Mouse (Mus musculus) heart, embryonic 16.5 days (tissue): Measurements from ENCODE around the gene Tirap. TPM values are rescaled to one million over a fixed set of nuclear protein-coding genes. Genes with fewer than 3 reads are reported as not detected.

Experiments used
- ATAC-seq: fragments of 200-750 bp; cut with Nextera tagmentation; replicated peaks from 2 replicates; pipeline ENCODE4 v1.8.0; 2017; ENCODE audit warnings: moderate number of reproducible peaks; ENCODE audit not compliant: insufficient read depth, low FRiP score; ENCODE audit errors: extremely low read depth
- H3K27ac ChIP-seq: fragments of 300-500 bp; sonication (generic); 2 replicates; pipeline ENCODE4 v1.5.1; 2014; ENCODE audit warnings: mild to moderate bottlenecking, low read length, control low read depth, moderate library complexity
- H3K27me3 ChIP-seq: fragments of 300-500 bp; sonication (generic); 2 replicates; pipeline ENCODE4 v1.6.1; 2014; ENCODE audit warnings: low read length, mixed read lengths; ENCODE audit not compliant: control insufficient read depth, insufficient read depth
- H3K36me3 ChIP-seq: fragments of 300-500 bp; sonication (generic); 2 replicates; pipeline ENCODE4 v1.6.1; 2014; ENCODE audit not compliant: control insufficient read depth, insufficient read depth
- H3K4me1 ChIP-seq: fragments of 300-500 bp; sonication (generic); 2 replicates; pipeline ENCODE4 v1.6.1; 2014; ENCODE audit warnings: low read length, mixed read lengths; ENCODE audit not compliant: control insufficient read depth, insufficient read depth
- H3K4me2 ChIP-seq: fragments of 300-500 bp; sonication (generic); 2 replicates; pipeline ENCODE4 v1.6.1; 2014; ENCODE audit warnings: low read depth, mild to moderate bottlenecking, control low read depth, low read length
- H3K4me3 ChIP-seq: fragments of 300-500 bp; sonication (generic); 2 replicates; pipeline ENCODE4 v1.5.1; 2014; ENCODE audit warnings: mild to moderate bottlenecking, control low read depth, low read length
- H3K9ac ChIP-seq: fragments of 300-500 bp; sonication (generic); 2 replicates; pipeline ENCODE4 v1.6.1; 2014; ENCODE audit warnings: low read length, control low read depth
- H3K9me3 ChIP-seq: fragments of 300-500 bp; sonication (generic); replicated peaks from 2 replicates; pipeline ENCODE4 v1.6.1; 2016; ENCODE audit warnings: low read length; ENCODE audit not compliant: control insufficient read depth
- WGBS: fragments of 180-500 bp; shearing (Covaris S2); extraction: QIAGEN DNeasy Blood & Tissue Kit; methylation state at CpG from one replicate; pipeline ENCODE4 v1.1.7; 2014; 5-methylcytosine and 5-hydroxymethylcytosine counted together
- polyA plus RNA-seq: library from polyadenylated mRNA; unstranded; fragments of >200 nt; fragmentation: Nextera tagmentation; extraction: Ambion mirVana; gene quantifications from 2 replicates; pipeline ENCODE4 v1.2.1, GENCODE M21; 2015

Gene Tirap
- polyA plus RNA-seq, 1 experiment from 2014 or later, result 8.4 TPM

DNA sequence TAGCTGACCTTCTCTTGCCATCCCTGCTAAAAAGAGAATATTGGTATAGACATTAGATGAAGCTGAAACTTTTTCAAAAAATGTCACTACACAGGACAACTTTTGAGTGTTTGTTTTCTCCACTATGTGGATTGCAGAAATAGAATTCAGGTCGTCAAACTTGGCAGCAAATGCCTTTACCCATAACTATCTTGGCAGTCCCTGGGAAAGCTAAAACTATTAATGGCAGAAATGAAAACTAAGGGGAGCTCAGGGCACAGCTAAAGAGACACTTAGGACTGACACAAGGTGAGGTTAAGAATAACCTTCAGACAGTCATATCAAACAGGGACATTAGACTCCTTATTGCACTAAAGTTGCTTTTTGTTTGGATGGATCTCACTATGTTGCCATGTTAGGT is 17.9 kb upstream of the Tirap start:
- 45% methylated on average over 1 of the region's 1 CpGs for WGBS
- Histone ChIP-seq H3K9ac (no peak overlapping the region), H3K36me3 (peaks cover 49% of the 10 kb centered on the region)

DNA sequence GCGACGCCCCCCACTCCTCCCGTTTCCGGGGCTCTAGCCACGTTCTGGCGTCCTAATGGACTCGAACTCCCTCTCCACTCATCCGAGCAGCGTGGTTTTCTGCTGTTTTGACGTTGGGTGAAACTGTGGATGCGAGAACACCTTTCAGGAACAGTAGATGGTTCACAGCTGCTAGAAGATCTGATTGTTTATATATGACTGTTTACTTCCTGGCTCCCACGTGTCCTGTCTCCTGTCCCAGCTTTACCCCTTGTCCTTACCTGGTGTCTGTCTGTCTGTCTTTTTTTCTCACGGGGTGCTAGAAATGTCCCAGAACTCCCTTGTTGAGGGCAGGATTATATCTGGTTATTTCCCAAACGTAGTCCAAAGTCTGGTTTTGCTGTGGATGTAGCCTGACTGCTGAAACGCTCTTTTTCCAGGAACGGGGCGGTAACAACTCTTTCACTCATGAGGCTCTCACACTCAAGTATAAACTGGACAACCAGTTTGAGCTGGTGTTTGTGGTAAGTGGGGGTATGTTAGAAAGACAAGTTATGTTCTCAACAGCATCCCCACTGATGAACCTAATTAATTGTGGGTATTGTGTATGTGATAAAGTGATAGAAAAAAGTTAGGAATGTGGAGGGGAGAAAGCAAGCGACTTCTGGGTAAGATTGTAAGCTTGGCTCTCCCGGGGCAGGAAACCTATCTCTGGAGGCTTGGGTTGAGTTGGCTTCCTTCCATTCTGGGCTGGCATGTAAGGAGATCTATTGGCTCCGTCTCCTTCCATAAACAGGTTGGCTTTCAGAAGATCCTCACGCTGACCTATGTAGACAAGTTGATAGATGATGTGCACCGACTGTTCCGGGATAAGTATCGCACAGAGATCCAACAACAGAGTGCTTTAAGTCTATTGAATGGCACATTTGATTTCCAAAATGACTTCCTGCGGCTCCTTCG is 11.8 kb upstream of the Tirap start:
- Histone ChIP-seq H3K9me3 (no peaks in the 10 kb centered on the region), H3K4me1 (peaks cover 16% of the 10 kb centered on the region), H3K27ac (peak overlapping the region; percentile 80), H3K27me3 (no peaks in the 10 kb centered on the region), H3K4me3 (peak overlapping the region; percentile 97), H3K9ac (peak overlapping the region; percentile 90), H3K36me3 (peaks cover 52% of the 10 kb centered on the region), H3K4me2 (peak overlapping the region; percentile 89)
- 28% methylated on average over 26 of the region's 26 CpGs for WGBS
- ATAC-seq, result no peak; the same call in 1 of the 2 replicates

More for the DNA sequence above, 17.9 kb upstream of the Tirap start:
- no peaks in the 10 kb centered on the region for H3K27me3 ChIP-seq
- no peak overlapping the region for H3K4me2 ChIP-seq
- H3K4me1 ChIP-seq, result no peaks in the 10 kb centered on the region
- ATAC-seq, result no peak
- no peak overlapping the region for H3K4me3 ChIP-seq
- H3K27ac ChIP-seq, result no peak overlapping the region
- no peaks in the 10 kb centered on the region for H3K9me3 ChIP-seq

DNA sequence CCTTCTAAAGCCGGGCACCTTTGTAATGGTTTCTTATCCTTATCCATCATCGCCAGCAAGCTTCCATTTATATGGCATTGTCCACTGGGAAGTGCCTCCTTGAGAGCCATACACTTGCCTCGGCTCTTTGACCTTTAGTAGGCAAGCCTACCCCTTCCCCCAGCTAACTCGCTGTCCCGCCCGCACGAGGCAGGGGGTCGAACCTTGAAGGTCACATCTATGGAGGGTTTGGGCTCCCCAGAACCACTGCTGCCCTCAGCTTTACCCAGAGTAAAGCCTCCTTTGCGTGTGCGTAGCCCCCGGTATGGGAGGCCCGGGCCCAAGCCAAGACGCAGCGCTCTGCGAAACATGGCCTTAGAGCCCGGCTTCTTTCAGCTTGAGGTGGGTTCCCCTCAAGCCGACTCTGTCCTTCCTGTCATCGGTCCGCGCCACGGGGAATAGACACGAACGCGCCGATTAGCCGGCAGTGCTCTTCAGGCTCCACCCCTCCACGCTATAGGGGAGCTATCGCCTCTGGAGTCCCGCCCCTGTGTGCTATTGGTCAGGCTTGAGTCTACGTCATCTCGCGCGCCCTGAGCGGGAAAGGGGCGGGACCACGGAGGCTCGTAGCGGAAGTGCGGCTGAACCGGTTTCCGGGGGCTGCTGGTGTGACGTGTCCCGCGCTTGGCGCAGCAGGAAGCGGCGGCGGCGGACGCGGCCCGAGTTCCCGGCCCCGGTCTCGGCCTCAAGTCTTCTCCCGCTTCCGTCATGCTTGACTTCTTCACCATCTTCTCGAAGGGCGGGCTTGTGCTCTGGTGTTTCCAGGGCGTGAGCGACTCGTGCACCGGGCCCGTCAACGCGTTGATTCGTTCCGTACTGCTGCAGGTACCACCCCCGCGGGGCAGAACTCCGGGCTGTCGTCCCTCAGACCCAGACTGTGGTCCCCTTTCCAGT is 10.7 kb upstream of the Tirap start, which contains the start of gene Foxred1:
Foxred1 (minus strand) TSS at position 514 of the 933 bp plus-strand sequence.
- peaks cover 16% of the 10 kb centered on the region for H3K4me1 ChIP-seq
- H3K27me3 ChIP-seq, result no peaks in the 10 kb centered on the region
- H3K4me3 ChIP-seq, result peak within 1 kb of the TSS; percentile 97
- peak within 1 kb of the TSS; percentile 95 for H3K27ac ChIP-seq
- H3K9ac ChIP-seq, result peak within 1 kb of the TSS; percentile 95
- peak; percentile 100 for ATAC-seq
- peak within 1 kb of the TSS; percentile 98 for H3K4me2 ChIP-seq
- peaks cover 61% of the 10 kb centered on the region for H3K36me3 ChIP-seq
- under 1% methylated on average over 72 of the region's 72 CpGs for WGBS
- H3K9me3 ChIP-seq, result no peaks in the 10 kb centered on the region

DNA sequence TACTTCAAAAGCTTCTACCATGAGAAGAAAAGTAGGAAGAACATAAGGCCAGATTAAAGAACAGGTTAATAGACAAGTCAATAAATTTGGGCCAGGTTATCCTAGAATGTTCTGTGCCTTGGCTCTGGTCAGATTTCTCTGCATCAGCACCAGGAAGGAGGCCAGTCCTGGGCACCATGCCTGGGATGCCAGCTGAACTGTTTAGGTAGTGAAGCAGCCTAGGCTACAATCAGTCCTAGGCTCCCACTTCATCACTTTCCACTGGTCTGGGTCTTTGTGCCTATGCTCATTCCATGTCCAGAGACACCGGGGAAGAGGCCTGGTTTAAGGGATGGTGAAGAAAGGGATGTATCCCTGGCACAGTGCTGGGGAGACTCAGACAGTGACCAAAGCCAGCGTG is 4.3 kb upstream of the Tirap start:
- Histone ChIP-seq H3K27ac (no peak overlapping the region), H3K27me3 (no peaks in the 10 kb centered on the region), H3K9ac (no peak overlapping the region), H3K4me3 (no peak overlapping the region), H3K4me1 (peaks cover 8% of the 10 kb centered on the region), H3K4me2 (no peak overlapping the region), H3K36me3 (peaks cover 48% of the 10 kb centered on the region), H3K9me3 (no peaks in the 10 kb centered on the region)
- no peak for ATAC-seq
- WGBS, result 94% methylated on average over 2 of the region's 2 CpGs

DNA sequence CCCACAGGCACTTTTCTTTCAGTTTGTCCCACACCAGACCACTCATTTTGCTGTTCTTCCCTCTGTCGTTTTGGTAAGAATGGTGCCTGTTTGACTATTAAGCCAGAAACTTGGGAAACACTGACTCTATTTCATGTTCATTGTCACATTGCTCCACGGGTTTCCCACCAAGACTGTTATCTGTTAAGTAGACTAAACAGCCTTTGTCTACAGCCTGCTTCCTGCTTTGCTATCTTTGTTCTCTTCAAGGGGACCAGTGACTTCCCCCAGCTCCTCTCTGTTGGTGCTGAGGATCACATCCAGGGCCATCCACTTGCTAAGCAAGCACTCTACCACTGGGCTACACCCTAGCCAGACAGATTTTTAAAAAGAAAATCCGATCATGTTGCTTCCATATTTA is 3.4 kb upstream of the Tirap start:
- Histone ChIP-seq H3K9me3 (no peaks in the 10 kb centered on the region), H3K36me3 (peaks cover 44% of the 10 kb centered on the region), H3K9ac (no peak overlapping the region), H3K27me3 (no peaks in the 10 kb centered on the region), H3K27ac (no peak overlapping the region), H3K4me3 (no peak overlapping the region), H3K4me2 (no peak overlapping the region), H3K4me1 (peaks cover 11% of the 10 kb centered on the region)
- WGBS, result 33% methylated on average over 3 of the region's 3 CpGs
- no peak for ATAC-seq

DNA sequence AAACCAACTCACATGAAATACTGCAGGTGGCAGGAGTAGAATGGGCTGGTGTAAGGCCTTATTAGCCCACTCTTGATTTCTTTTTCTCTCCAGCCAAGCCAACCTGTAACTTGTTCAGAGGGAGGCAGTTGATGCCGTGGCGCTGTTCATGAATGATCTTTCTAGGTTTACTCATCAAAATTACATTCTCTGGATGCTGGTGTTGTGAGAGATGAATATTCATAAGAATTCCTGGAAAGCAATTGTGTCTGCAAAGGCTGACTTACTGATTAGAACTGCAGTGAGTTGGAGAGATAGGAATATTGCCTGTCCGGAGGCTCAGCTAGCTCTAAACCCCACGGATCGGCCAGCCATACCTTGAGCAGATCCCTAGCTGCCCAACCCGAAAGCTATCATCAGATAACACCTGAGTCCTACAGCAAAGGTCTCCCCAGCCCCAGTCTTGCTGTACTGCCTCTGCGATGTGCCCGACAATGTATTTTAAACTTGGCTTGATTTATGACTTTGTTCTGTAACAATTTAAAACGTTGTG is 504 bp upstream of the Tirap start:
- Histone ChIP-seq H3K4me1 (peaks cover 11% of the 10 kb centered on the region), H3K9ac (no peak overlapping the region; the same call in none of the 2 replicates), H3K27me3 (no peaks in the 10 kb centered on the region), H3K36me3 (peaks cover 15% of the 10 kb centered on the region), H3K4me2 (peak overlapping the region; percentile 76), H3K27ac (no peak overlapping the region), H3K4me3 (peak overlapping the region; percentile 54), H3K9me3 (no peaks in the 10 kb centered on the region)
- ATAC-seq, result no peak
- 49% methylated on average over 9 of the region's 9 CpGs for WGBS

DNA sequence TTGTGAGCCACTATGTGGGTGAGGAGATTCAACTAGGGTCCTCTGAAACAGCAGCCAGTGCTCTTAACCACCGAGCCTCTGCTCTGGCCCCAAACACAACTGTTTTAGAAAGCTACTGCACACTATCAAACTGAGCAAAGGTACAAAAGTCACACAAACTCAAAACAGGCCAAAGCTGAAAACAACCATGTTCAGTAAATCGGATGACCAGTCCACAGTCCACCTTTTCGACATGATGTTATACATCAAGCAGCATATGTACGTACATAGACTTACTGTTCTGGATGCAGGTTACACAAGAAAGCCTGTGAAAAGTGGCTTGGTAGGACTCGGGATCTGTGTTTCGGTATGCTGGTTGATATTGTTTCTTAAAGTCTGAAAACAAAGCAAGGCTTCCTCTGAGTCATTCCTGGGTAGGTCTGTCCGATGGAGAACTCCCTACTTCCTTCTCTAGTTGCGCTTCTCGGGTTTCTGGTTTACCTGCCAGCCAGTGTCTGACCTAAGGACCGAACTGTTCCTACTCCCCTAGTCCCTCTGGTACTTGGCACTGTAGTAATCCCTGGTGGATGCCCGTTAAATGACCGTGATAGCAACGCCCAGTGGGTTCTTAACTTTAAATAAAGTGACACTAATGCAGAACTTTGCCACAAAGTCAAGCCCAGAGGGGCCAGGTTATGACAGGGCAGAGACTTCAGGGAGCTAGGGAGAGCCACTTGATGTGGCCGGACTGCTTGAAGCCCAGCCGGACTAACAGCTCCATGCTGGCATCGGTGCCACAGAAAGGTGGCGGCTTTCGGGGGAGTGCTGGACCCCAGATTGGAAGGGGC is 933 bp downstream of the Tirap start:
- peak overlapping the region; percentile 69 for H3K9ac ChIP-seq
- peaks cover 11% of the 10 kb centered on the region for H3K4me1 ChIP-seq
- peak overlapping the region; percentile 54 for H3K4me3 ChIP-seq
- peak overlapping the region; percentile 13 for H3K27ac ChIP-seq
- no peaks in the 10 kb centered on the region for H3K27me3 ChIP-seq
- H3K9me3 ChIP-seq, result no peaks in the 10 kb centered on the region
- WGBS, result 24% methylated on average over 18 of the region's 18 CpGs
- peak; percentile 62 for ATAC-seq
- H3K4me2 ChIP-seq, result peak overlapping the region; percentile 76
- H3K36me3 ChIP-seq, result 0 out of 2 replicates have a peak, but pooled peaks cover under 1% of the 10 kb centered on the region

DNA sequence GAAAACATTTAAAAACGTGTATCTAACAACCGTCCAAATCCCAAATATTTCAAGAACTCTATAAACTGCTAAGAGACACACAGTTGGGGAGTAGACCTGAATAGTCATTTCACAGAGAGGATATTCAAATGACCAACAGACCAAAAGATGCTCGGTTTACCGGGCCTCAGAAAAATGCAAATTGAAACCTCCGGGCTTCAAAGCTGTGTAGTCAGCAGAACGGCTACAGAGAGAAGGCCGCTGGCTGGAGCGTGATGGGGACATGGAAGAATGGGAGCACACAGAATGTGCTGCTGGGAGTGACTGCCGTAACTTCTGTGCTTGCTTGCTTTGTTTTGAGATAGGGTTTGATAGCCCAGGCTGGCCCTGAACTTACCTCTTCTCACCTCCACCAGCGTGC is 1.7 kb downstream of the Tirap start:
- Histone ChIP-seq H3K9me3 (no peaks in the 10 kb centered on the region), H3K4me3 (no peak overlapping the region), H3K4me2 (no peak overlapping the region), H3K27me3 (no peaks in the 10 kb centered on the region), H3K36me3 (no peaks in the 10 kb centered on the region), H3K27ac (no peak overlapping the region), H3K4me1 (peaks cover 11% of the 10 kb centered on the region), H3K9ac (no peak overlapping the region)
- WGBS, result 82% methylated on average over 10 of the region's 10 CpGs
- no peak for ATAC-seq
